Mouse (Mus musculus) forebrain, embryonic 12.5 days (tissue): ENCODE measurements around the gene 5730522E02Rik. TPM values are rescaled to one million over a fixed set of nuclear protein-coding genes. Genes with fewer than 3 reads are reported as not detected.

ENCODE experiments used
- ATAC-seq: fragments of 200-750 bp; cut with Nextera tagmentation; 2 replicates; pipeline ENCODE4 v1.8.0; 2017; ENCODE audit warnings: moderate TSS enrichment; ENCODE audit not compliant: low FRiP score
- H3K27ac ChIP-seq: fragments of 300-500 bp; sonication (generic); 2 replicates; pipeline ENCODE4 v1.5.1; 2016; ENCODE audit warnings: mild to moderate bottlenecking
- H3K27me3 ChIP-seq: fragments of 300-500 bp; sonication (generic); 2 replicates; pipeline ENCODE4 v1.6.1; 2016; ENCODE audit warnings: mild to moderate bottlenecking
- H3K36me3 ChIP-seq: fragments of 300-500 bp; sonication (generic); replicated peaks from 2 replicates; pipeline ENCODE4 v1.6.1; 2016; ENCODE audit warnings: mild to moderate bottlenecking
- H3K4me1 ChIP-seq: fragments of 300-500 bp; sonication (generic); 2 replicates; pipeline ENCODE4 v1.6.1; 2016
- H3K4me2 ChIP-seq: fragments of 300-500 bp; sonication (generic); 2 replicates; pipeline ENCODE4 v1.6.1; 2016; ENCODE audit warnings: mild to moderate bottlenecking, moderate library complexity
- H3K4me3 ChIP-seq: fragments of 300-500 bp; sonication (generic); replicated peaks from 2 replicates; pipeline ENCODE4 v1.5.1; 2016; ENCODE audit warnings: mild to moderate bottlenecking
- H3K9ac ChIP-seq: fragments of 300-500 bp; sonication (generic); 2 replicates; pipeline ENCODE4 v1.6.1; 2016; ENCODE audit warnings: mild to moderate bottlenecking
- H3K9me3 ChIP-seq: fragments of 300-500 bp; sonication (generic); 2 replicates; pipeline ENCODE4 v1.6.1; 2016
- WGBS: fragments of 180-500 bp; shearing (Covaris S2); methylation state at CpG from one replicate; pipeline ENCODE4 v1.1.7; 2016; 5-methylcytosine and 5-hydroxymethylcytosine counted together
- polyA plus RNA-seq: library from polyadenylated mRNA; unstranded; fragments of >200 nt; fragmentation: Nextera tagmentation; extraction: Ambion mirVana; gene quantifications from 2 replicates; pipeline ENCODE4 v1.2.1, GENCODE M21; 2016

Gene 5730522E02Rik
- polyA plus RNA-seq, 1 experiment from 2014 or later = 10.6 TPM

DNA sequence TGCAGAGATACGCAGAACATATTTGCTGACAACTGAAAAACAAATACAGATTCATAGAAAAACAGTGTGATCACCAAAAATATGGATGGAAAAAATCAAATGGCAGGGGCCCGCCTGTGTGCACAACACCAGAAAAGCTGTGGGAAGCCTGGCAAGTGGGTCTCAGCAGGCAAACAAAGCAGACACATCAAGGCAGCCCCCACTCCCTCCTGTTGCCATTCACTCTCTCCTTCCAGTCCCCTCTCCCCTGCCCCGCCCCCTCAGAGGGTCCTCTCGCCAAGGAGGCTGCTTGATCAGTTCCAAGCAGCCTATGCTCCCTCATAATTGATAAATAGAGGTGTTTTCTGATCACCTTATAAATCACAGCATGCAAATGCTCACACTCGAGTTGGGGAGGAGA is 357.5 kb downstream of the 5730522E02Rik start:
- H3K36me3 ChIP-seq = no peaks in the 10 kb centered on the region
- no peaks in the 10 kb centered on the region for H3K9me3 ChIP-seq
- no peak overlapping the region for H3K9ac ChIP-seq
- no peak overlapping the region for H3K4me2 ChIP-seq
- 13% methylated on average over 5 of the region's 5 CpGs for WGBS
- H3K27me3 ChIP-seq = no peaks in the 10 kb centered on the region
- H3K27ac ChIP-seq = no peak overlapping the region
- peak; percentile 59; the same call in 1 of the 2 replicates for ATAC-seq
- peaks cover 45% of the 10 kb centered on the region for H3K4me1 ChIP-seq
- no peak overlapping the region for H3K4me3 ChIP-seq

DNA sequence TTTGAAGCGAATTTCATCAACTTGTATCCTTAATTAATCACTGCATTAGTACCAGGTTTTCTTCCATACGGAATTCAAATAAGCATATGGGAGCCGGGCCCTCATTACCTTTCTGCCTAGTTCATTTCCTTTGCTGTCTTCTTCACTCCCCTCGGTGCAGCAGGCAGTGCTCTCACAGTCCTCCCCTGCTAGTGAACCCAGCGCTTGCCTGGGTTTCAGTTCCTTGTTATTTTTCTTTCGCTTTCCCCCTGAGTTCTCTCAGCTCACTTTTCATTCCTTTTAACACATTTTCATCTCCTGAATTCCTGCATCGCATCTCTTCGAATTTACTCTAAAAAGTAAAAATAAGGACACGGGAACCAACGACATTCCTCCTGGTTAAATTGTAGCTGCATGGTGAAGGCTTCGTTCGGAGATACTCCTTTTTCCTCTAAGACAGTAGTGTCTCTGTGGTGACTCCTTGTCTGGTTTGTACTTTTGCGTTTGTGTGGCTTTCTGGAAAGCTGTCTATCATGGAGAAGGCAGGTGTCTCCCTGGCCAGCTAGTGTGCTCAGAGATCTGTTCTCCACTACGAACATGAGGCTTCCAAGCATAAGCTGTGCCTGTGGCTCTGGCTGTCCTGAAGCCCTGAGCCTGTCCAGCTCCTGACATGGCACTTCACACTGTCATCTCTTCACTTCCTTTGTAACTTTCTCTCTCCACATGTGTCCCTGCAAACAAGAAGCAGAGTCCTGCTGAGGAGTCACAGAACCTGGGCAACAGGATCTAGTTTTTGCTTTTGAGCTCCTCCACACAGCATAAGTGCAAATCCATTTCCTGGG is 361.5 kb downstream of the 5730522E02Rik start:
- WGBS = 63% methylated on average over 14 of the region's 14 CpGs
- Histone ChIP-seq H3K9ac (no peak overlapping the region), H3K27ac (no peak overlapping the region), H3K4me1 (peaks cover 14% of the 10 kb centered on the region), H3K36me3 (no peaks in the 10 kb centered on the region), H3K4me3 (no peak overlapping the region), H3K4me2 (no peak overlapping the region), H3K9me3 (no peaks in the 10 kb centered on the region), H3K27me3 (no peaks in the 10 kb centered on the region)
- ATAC-seq = no peak

DNA sequence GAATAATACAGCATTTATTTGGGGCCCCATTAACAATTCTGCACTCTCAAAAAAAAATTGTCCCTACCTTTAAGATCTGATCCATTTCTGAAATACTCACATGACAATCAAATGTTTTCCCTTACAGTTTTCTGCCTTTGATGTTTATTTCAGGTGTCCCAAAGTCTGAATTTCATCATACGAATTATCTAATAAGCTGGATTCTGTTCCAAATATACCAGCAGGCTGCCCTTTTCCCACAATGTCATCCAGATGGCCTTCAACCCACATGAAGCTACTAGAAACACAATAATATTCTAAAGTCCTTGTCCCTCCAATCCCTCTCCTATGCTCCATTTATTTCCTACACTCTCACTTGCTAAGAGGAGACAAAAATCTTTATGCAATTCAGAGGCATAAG is 372.1 kb downstream of the 5730522E02Rik start:
- Histone ChIP-seq H3K27me3 (no peaks in the 10 kb centered on the region), H3K27ac (no peak overlapping the region), H3K4me1 (no peaks in the 10 kb centered on the region), H3K36me3 (no peaks in the 10 kb centered on the region), H3K9ac (no peak overlapping the region), H3K4me3 (no peak overlapping the region), H3K9me3 (no peaks in the 10 kb centered on the region), H3K4me2 (no peak overlapping the region)
- no peak for ATAC-seq
- 90% methylated on average over 1 of the region's 1 CpGs for WGBS

DNA sequence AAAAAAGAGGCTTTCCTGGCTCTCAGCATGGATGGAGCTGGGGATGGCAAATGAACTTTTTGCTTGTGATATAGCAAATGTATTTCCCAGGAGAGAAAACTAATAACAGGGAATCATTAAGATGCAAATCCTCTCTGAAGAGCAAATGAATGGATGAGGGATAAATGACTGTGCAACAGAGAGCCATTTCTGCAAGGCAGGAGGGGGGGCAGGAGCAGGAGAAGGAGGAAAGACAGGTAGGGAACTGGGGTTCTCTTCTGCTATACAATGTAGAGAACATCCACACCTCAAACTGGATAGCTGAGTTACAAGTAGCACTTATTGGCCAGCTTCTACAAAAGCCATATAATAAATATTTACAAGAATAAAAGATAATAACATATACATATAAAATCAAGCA is 390.8 kb downstream of the 5730522E02Rik start:
- H3K36me3 ChIP-seq = no peaks in the 10 kb centered on the region
- no peak for ATAC-seq

DNA sequence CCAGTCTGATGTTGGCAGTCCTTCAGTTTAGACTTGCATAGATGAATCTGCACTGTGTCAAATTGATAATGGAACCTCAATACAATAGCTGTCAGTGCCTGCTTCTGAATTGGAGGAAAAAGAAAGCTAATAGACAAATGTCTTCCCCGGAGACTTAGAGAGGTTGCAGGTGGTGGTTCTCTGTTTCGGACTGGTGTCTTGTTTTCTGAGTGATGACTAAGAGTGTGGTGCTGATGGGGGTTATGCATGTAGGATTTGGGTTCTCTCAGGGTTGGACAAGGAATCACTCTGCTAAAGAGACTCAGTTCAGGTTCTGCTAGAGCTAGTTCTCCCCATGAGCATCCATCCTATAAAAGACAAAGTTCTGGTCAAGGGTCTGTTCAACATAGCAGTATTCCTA is 397.1 kb downstream of the 5730522E02Rik start:
- 83% methylated on average over 2 of the region's 2 CpGs for WGBS
- no peaks in the 10 kb centered on the region for H3K36me3 ChIP-seq
- H3K9me3 ChIP-seq = no peaks in the 10 kb centered on the region
- H3K4me2 ChIP-seq = no peak overlapping the region
- H3K4me3 ChIP-seq = no peak overlapping the region
- H3K9ac ChIP-seq = no peak overlapping the region
- no peak overlapping the region for H3K27ac ChIP-seq
- no peak for ATAC-seq
- H3K4me1 ChIP-seq = no peaks in the 10 kb centered on the region
- no peaks in the 10 kb centered on the region for H3K27me3 ChIP-seq

More for the DNA sequence above, 390.8 kb downstream of the 5730522E02Rik start:
- Histone ChIP-seq H3K27ac (no peak overlapping the region), H3K9me3 (0 out of 2 replicates have a peak, but pooled peaks cover 5% of the 10 kb centered on the region), H3K27me3 (no peaks in the 10 kb centered on the region), H3K4me3 (no peak overlapping the region), H3K4me2 (no peak overlapping the region), H3K9ac (no peak overlapping the region), H3K4me1 (no peaks in the 10 kb centered on the region; the same call in 1 of the 2 replicates)

DNA sequence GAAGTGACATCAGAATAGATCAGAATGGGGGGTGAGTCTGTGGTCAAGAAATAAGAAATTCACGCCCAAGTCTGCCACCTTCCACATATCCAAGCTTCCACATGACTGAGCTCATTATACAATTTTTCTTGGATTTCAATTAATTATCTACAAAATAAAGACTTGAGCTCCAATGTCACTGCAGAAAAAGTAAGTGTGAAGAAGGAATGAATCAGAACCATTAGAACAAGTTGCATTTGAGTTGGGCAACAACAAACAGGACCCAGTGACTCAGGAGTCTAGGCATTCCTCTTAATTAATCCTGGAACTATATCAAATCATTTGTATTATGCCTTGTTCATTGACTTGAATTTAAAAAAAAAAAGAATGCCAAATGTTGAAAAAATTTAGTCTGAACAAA is 422.9 kb downstream of the 5730522E02Rik start:
- H3K9me3 ChIP-seq = no peaks in the 10 kb centered on the region
- H3K4me1 ChIP-seq = no peaks in the 10 kb centered on the region
- no peak overlapping the region for H3K9ac ChIP-seq
- no peaks in the 10 kb centered on the region for H3K27me3 ChIP-seq
- ATAC-seq = no peak
- 86% methylated on average over 1 of the region's 1 CpGs for WGBS
- H3K4me2 ChIP-seq = no peak overlapping the region
- no peak overlapping the region for H3K27ac ChIP-seq
- H3K36me3 ChIP-seq = no peaks in the 10 kb centered on the region
- H3K4me3 ChIP-seq = no peak overlapping the region

DNA sequence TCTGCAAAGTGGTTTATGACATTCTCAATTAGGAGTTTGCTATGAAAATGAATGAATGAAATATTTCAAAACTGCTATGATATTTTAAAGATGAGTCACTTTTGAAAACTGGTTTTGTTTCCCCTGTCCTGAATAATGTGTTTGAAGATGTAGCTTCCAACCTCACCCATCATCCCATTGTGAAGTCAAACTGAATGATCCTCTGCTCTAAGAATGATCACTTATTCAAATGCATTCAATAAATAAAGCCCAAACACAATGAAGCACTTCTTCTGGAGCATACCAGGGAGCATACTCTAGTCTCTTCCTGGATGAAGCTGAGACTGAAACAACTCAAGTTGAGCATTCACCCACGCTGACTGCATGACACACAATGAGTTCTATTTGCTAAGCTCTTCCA is 438.3 kb downstream of the 5730522E02Rik start:
- Histone ChIP-seq H3K27me3 (no peaks in the 10 kb centered on the region), H3K9ac (no peak overlapping the region), H3K27ac (no peak overlapping the region), H3K9me3 (no peaks in the 10 kb centered on the region), H3K4me1 (peaks cover 6% of the 10 kb centered on the region; the same call in 1 of the 2 replicates), H3K36me3 (no peaks in the 10 kb centered on the region), H3K4me3 (no peak overlapping the region), H3K4me2 (no peak overlapping the region)
- 77% methylated on average over 1 of the region's 1 CpGs for WGBS
- ATAC-seq = no peak

DNA sequence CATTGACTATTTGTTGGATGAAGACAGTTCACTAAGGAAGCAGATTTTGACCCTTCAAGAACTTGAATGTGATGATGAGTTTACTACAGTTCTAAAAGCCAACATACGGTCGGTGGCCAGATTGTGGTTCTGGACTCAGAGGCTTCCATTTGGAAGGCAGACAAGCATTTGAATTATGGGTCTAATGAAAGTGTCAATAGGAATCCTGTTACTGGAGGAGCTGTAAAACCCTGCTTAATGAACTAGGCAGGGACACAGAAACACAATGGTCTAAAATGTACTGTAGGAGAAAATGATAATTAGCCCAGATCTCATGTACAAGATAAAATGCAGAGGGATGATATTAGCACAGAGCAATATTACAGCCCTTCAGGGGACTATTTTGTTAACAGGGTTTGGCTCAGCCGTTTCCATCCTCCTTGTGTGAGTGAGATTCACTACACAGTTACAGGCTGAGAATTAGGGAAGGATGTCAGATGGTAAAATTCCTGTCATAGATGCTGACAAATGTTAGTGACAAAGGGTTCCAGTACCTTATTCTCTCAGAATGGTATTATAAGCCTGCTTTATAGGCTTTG is 439.5 kb downstream of the 5730522E02Rik start:
- Histone ChIP-seq H3K9ac (no peak overlapping the region), H3K4me3 (no peak overlapping the region), H3K4me2 (no peak overlapping the region), H3K4me1 (peaks cover 6% of the 10 kb centered on the region; the same call in 1 of the 2 replicates), H3K9me3 (no peaks in the 10 kb centered on the region), H3K36me3 (no peaks in the 10 kb centered on the region), H3K27me3 (no peaks in the 10 kb centered on the region), H3K27ac (no peak overlapping the region)
- ATAC-seq = no peak
- 87% methylated on average over 3 of the region's 3 CpGs for WGBS

DNA sequence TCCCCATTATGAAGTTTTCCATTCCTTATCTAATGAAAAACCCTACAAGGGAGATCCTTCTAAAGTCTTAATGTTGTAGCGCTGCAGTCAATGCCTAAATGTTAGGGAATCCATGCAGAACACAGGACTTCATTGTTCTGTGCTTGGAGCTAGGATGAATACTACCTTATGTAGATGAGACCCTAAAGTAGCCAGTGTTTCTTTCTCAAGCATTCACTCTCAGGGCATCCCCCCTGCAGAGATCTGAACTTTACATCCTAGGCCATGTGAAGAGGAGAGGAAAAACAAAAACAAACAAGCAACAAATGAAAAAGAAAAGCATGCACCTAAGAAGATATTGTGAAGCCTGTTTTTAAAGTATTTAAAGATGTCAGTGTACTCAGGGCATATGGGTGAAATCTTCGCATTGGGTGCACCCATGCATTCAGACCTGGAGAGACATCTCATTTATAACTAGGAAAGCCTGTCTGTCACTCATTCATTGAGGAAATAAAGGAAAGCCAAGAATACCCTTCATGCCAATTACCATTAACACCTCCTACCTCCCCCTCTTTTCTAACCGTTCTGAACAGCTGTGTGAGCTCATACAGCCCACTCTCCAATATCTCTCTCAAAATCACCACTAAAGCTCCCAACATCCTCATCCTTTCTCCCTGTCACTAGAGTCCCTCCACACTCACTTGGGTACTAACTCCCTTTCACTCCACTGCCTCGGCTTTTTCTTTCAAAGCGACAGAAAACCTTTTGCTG is 442.8 kb downstream of the 5730522E02Rik start:
- Histone ChIP-seq H3K9me3 (no peaks in the 10 kb centered on the region), H3K4me3 (no peak overlapping the region), H3K4me1 (peaks cover 6% of the 10 kb centered on the region; the same call in 1 of the 2 replicates), H3K27ac (no peak overlapping the region), H3K27me3 (no peaks in the 10 kb centered on the region), H3K36me3 (no peaks in the 10 kb centered on the region), H3K9ac (no peak overlapping the region), H3K4me2 (no peak overlapping the region)
- WGBS = 17% methylated on average over 5 of the region's 5 CpGs
- peak; percentile 53; the same call in 1 of the 2 replicates for ATAC-seq

DNA sequence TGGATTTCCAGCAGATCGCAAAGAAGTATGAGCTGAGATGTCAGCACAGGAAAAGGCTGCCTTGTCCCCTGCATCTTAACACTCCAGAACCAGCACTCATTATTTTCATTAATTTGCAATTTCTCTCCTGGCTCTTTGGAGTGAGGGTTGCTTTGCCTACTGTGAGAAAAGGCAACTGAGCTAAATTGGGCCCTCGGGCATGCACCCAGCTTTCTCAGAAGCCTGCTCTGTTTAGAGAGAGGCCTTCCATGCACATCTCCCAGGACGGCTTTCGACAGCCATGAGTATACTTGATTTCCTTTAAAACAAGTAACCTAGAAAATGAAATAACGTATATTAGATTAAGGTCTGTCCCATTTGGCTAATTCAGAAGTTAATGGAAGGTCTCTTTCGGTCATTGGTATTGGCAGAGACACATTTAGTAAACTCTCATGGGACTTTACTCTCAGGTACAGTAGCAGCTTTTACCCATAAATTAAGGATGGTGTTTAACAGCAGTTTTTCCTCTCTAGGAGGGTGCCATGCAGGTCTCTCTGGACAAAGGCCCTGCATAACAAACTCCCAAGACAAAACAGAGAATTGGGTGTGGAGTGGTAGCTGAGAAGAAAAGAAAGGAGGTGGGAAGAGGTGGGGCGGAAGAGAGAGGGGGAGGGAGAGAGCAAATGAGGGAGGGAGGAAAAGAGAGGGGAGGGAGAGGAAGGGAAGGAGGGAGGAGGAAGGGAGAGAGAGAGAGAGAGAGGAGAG is 457.2 kb downstream of the 5730522E02Rik start:
- Histone ChIP-seq H3K9me3 (no peaks in the 10 kb centered on the region), H3K4me1 (no peaks in the 10 kb centered on the region), H3K27me3 (no peaks in the 10 kb centered on the region), H3K36me3 (no peaks in the 10 kb centered on the region), H3K4me3 (no peak overlapping the region), H3K9ac (no peak overlapping the region), H3K27ac (no peak overlapping the region), H3K4me2 (no peak overlapping the region)
- no peak for ATAC-seq
- WGBS = 72% methylated on average over 7 of the region's 7 CpGs

DNA sequence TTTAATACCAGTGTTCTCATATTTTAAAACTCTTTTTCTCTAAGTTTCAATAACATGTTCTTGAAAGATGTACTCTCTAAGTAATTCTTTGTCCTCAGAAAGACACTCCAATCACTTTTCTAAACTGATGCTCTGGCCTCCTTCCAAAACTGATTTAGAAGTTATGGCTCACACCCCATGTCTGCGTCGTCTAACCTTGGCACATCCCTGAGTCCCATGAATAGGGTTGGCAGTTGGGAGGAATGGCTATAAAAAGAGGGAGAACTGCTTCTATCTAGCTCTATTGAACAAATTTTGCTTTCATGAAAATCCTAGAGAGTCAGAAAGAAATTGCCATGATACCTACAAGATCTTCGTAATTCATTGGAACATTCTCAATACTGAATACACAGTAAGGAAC is 458.1 kb downstream of the 5730522E02Rik start:
- no peak overlapping the region for H3K27ac ChIP-seq
- ATAC-seq = no peak
- H3K9me3 ChIP-seq = no peaks in the 10 kb centered on the region
- H3K9ac ChIP-seq = no peak overlapping the region
- no peaks in the 10 kb centered on the region for H3K4me1 ChIP-seq
- H3K4me2 ChIP-seq = no peak overlapping the region
- H3K27me3 ChIP-seq = no peaks in the 10 kb centered on the region
- no peaks in the 10 kb centered on the region for H3K36me3 ChIP-seq
- no peak overlapping the region for H3K4me3 ChIP-seq
- 88% methylated on average over 3 of the region's 3 CpGs for WGBS
